Mouse (Mus musculus) spleen, adult 2 months (tissue): ENCODE measurements around the gene Matk.

Experiments
- CTCF ChIP-seq: fragments of 200-500 bp; IDR thresholded peaks from 2 replicates; pipeline ENCODE4 v1.5.1; 2011; ENCODE audit warnings: mild to moderate bottlenecking, inconsistent platforms; ENCODE audit not compliant: insufficient read depth, insufficient read length, insufficient replicate concordance; ENCODE audit errors: extremely low read depth
- POLR2A ChIP-seq: fragments of 200-500 bp; IDR thresholded peaks from 2 replicates; pipeline ENCODE4 v1.6.1; 2011; ENCODE audit warnings: low read depth, low read length, inconsistent platforms

DNA sequence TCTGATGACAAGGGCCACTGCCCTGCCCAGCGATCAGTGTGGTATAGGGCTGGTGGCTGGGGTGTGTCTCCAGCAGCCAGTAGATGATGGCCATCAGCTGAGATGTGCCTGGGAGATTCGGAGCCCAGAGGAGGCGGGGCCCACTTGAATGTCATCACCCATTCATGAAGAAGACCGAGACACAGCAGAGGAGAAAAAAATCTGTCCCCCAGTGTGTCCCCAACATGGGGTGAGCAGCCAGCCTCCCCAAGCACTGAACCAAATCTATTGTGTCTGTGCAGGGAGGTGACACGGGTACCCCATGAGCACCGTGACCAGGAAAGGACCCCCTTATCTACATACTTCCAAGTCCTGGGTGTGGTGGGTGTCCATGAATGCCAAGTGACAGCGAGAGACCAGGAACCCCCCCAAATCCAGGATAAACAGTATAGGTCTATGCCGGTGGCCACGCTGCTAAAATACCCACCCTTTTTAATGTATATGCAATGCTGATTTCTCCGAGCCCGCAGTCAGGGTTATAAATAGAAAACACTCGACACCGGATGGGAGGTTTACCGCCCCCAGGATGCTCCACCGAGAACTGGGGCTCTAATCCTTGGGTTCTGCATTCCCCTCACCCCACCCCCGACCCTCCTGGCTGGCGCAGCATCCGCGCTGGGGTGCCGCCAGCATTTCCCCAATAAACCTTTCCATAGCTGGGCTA, 22.8 kb upstream of the Matk start:
- TF ChIP-seq CTCF (no peak), POLR2A (no peak)
